Mouse (Mus musculus) liver, embryonic 14.5 days (tissue): ENCODE measurements at regions not wholly inside any gene's neighbourhood (a gene's known extent, or its start where the extent isn't known, plus 50 kb on each side); places are given as distances from the start of the nearest gene placed in this dataset.

Experiments
- CTCF ChIP-seq: IDR thresholded peaks from 2 replicates; pipeline ENCODE4 v1.5.1; 2016; ENCODE audit warnings: antibody characterized with exemption, low read depth, control low read depth
- EP300 ChIP-seq: IDR thresholded peaks from 2 replicates; pipeline ENCODE4 v1.6.1; 2016; ENCODE audit warnings: antibody characterized with exemption, low read depth

DNA sequence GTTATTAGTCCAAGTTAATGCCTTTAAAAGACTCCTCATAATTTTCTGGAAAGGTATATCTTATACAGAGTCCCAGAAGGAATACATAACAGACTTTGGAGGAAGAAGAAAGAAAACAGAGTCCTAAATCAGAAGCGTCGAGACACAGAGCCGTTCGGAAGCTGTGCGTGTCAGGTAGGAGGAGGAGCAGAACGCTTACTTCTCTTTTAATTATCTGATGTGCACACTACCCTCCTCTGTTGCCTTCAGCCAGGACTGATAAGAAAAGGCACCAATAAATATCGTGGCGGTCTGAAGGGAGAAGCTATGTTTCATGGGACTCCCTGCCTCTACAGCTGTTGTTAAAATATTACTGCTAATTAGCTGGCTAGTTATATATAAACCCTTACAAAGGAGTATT lies 296.2 kb downstream of the Dhx15 start:
- TF ChIP-seq CTCF, result no peak
- peak; percentile 75 for TF ChIP-seq EP300
